In genomic region chr4:28814476-28814815, GRCm38 (mm10) we compare ENCODE assay signal across 8 mouse cellular contexts. TPM values are rescaled to one million over a fixed set of nuclear protein-coding genes. Genes with fewer than 3 reads are reported as not detected.
DNase-seq lines count a peak whose midpoint lies in the region; ATAC-seq and TF ChIP-seq lines count a peak whose summit lies in the region.

No protein-coding gene starts in this region.

- 3% methylated on average over 8 of the region's 8 CpGs for WGBS in limb, embryonic 13.5 days
- under 1% methylated on average over 8 of the region's 8 CpGs for WGBS in small intestine, adult 2 months

- peak overlapping the region; percentile 97 for H3K27ac ChIP-seq in limb, embryonic 13.5 days
- H3K27ac ChIP-seq in small intestine, adult 2 months (ENCODE audit: insufficient read depth, low read depth, low read length) = no peak overlapping the region

- peak overlapping the region; percentile 73 for H3K4me2 ChIP-seq in limb, embryonic 13.5 days (replicated peaks)

- peaks cover 33% of the 10 kb centered on the region for H3K4me1 ChIP-seq in megakaryocyte, embryonic 14.5 days
- 0 out of 2 replicates have a peak, but pooled peaks cover 4% of the 10 kb centered on the region for H3K4me1 ChIP-seq in limb, embryonic 13.5 days
- H3K4me1 ChIP-seq in small intestine, adult 2 months (ENCODE audit: control insufficient read depth, insufficient read depth, insufficient read length, low read length) = peaks cover 12% of the 10 kb centered on the region

- no peaks in the 10 kb centered on the region for H3K9me3 ChIP-seq in megakaryocyte, embryonic 14.5 days
- H3K9me3 ChIP-seq in limb, embryonic 13.5 days = no peaks in the 10 kb centered on the region

- H3K4me3 ChIP-seq in megakaryocyte, embryonic 14.5 days (replicated peaks) = peak overlapping the region; percentile 92
- H3K4me3 ChIP-seq in limb, embryonic 13.5 days = peak overlapping the region; percentile 81
- peak overlapping the region; percentile 55 for H3K4me3 ChIP-seq in small intestine, adult 2 months (ENCODE audit: low read depth, low read length)

- no peaks in the 10 kb centered on the region for H3K36me3 ChIP-seq in megakaryocyte, embryonic 14.5 days (replicated peaks; ENCODE audit: low read length)
- no peaks in the 10 kb centered on the region for H3K36me3 ChIP-seq in limb, embryonic 13.5 days
- H3K36me3 ChIP-seq in small intestine, adult 2 months (ENCODE audit: control insufficient read depth, insufficient read depth, low read length) = no peaks in the 10 kb centered on the region

- H3K9ac ChIP-seq in limb, embryonic 13.5 days = peak overlapping the region; percentile 96

- TF ChIP-seq CTCF in small intestine, adult 2 months (IDR thresholded peaks at IDR 0.05; ENCODE audit: extremely low read depth, insufficient read length, insufficient replicate concordance, low read depth, low read length) = no peak

- no peak for ATAC-seq in megakaryocyte, adult 5-6 weeks (ENCODE audit: poor library complexity, severe bottlenecking)
- ATAC-seq in limb, embryonic 13.5 days (ENCODE audit: low FRiP score, low read depth) = no peak

- peak; percentile 60 for DNase-seq in embryo, embryonic 10 days (ENCODE audit: low spot score)
- DNase-seq in embryo, embryonic 10.5 days (ENCODE audit: low spot score) = no peak
- DNase-seq in urinary bladder, postnatal 4 days (ENCODE audit: low spot score in 2 of 2) = no peak
- DNase-seq in frontal cortex, postnatal 25 days (ENCODE audit: low spot score in 2 of 2) = no peak

- peaks cover 41% of the 10 kb centered on the region for H3K27me3 ChIP-seq in megakaryocyte, embryonic 14.5 days (replicated peaks)
- no peaks in the 10 kb centered on the region for H3K27me3 ChIP-seq in limb, embryonic 13.5 days
- H3K27me3 ChIP-seq in small intestine, adult 2 months (ENCODE audit: control insufficient read depth, insufficient read depth, low read length) = peaks cover 29% of the 10 kb centered on the region

- no peak for TF ChIP-seq POLR2A in small intestine, adult 2 months (IDR thresholded peaks at IDR 0.05; ENCODE audit: low read depth, low read length)

RNA-seq across cellular contexts. Expression of gene Epha7, which starts 1.5 kb away (rescaled TPM):
- polyA plus RNA-seq in megakaryocyte, embryonic 14.5 days (2012; ENCODE audit: insufficient read depth, low replicate concordance) = 0.07 TPM in 1 of 2 replicates, not detected in the other
- 0.11 and 0.42 TPM in 2 replicates for total RNA-seq in megakaryocyte, adult 5-6 weeks (2015)
- total RNA-seq in megakaryocyte, adult 5-6 weeks (2017) = 0.57 and 0.70 TPM in 2 replicates
- 54.2 and 59.0 TPM in 2 replicates for polyA plus RNA-seq in limb, embryonic 13.5 days (2015; fragmentation: Nextera tagmentation; extraction: Ambion mirVana)
- polyA plus RNA-seq in small intestine, adult 2 months (2012; rRNA removed) = 0.15 and 0.16 TPM in 2 replicates

Comparison
In these comparisons a context has a peak if more than half of its experiments do, and no peak if none do; other contexts are left out.
1. RNA of gene Epha7, which starts 1.5 kb away (polyA plus RNA-seq): 54.2 to 59.0 TPM in limb, embryonic 13.5 days; 0.15 to 0.16 TPM in small intestine, adult 2 months and 0.07 TPM in megakaryocyte, embryonic 14.5 days; every median in the first group is over 10 times any median in the second.
2. Peak in every context shown above with its lines, with median percentiles within 50 percentile points of each other: H3K4me3 ChIP-seq.